Mouse (Mus musculus): Measurements from ENCODE around the gene Pip5k1a.
A peak's percentile ranks its signal among the peaks of the same experiment; 100 is the strongest.

DNA sequence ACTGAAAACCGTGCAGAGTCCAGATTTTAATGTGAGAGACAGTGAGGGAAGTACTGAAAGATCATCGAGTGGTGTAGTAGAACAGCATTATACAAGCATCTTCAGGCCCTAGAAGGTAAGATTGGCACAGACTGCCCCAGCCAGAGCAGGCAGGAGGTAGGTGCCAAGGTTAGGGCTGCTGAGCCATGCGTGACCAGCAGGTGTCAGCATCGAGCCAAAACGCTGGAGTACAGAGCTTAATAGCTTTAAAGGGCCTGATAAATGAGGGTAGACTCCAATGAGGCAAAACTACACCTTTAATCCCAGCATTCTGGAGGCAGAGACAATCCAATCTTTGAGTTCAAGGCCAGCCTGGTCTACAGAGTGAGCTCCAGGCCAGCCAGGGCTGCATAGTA is 35.9 kb upstream of the Pip5k1a start:
- TF ChIP-seq CTCF (conservative IDR thresholded peaks at IDR 0.05; ENCODE audit: insufficient read depth, insufficient read length, low read depth, low read length), result peak; percentile 99; the same call in 1 of the 2 replicates
- TF ChIP-seq POLR2A (IDR thresholded peaks at IDR 0.05; ENCODE audit: low read depth, low read length), result no peak

Measured in kidney, adult 2 months (tissue).